In genomic region chr19:43608711-43609457, GRCm38 (mm10) we compare ENCODE assay signal across 21 mouse cellular contexts. TPM values are rescaled to one million over a fixed set of nuclear protein-coding genes. Genes with fewer than 3 reads are reported as not detected.
"Had no signal": no experiment of that assay in that cellular context is flagged by ENCODE, and none has a peak within 500 bp of the region (broad histone marks: within the 10 kb centered on the region; RNA-seq: fewer than 3 reads in every experiment).

No protein-coding gene starts in this region.

- ATAC-seq: inflammation-experienced regulatory T-cells, adult 6 months; liver, postnatal 0 days had no signal

- H3K9ac ChIP-seq: limb, embryonic 12.5 days; liver, embryonic 13.5 days; liver, postnatal 0 days; neural tube, embryonic 15.5 days had no signal

- H3K4me2 ChIP-seq: limb, embryonic 12.5 days; liver, embryonic 13.5 days; neural tube, embryonic 15.5 days had no signal

- H3K27ac ChIP-seq: limb, embryonic 12.5 days; liver, embryonic 13.5 days; midbrain, embryonic 10.5 days; neural tube, embryonic 15.5 days had no signal

- H3K4me3 ChIP-seq: limb, embryonic 12.5 days; liver, embryonic 13.5 days; midbrain, embryonic 10.5 days; myocyte; neural tube, embryonic 15.5 days had no signal

- DNase-seq: kidney, adult 8-10 months; kidney, postnatal 36 days; layer of hippocampus, adult 9-11 months; layer of hippocampus, postnatal 36 days; liver; liver, embryonic 13.5 days; liver, postnatal 0 days; lung, postnatal 36 days; right cerebral cortex, adult 18-20 months; right cerebral cortex, postnatal 25 days; thymus, postnatal 36 days had no signal

- H3K9me3 ChIP-seq: limb, embryonic 12.5 days; liver, embryonic 13.5 days; midbrain, embryonic 10.5 days; neural tube, embryonic 15.5 days had no signal

- H3K36me3 ChIP-seq: limb, embryonic 12.5 days; liver, embryonic 13.5 days; midbrain, embryonic 10.5 days; neural tube, embryonic 15.5 days had no signal

RNA-seq across cellular contexts. Expression of gene Nkx2-3, which starts 3.2 kb away (rescaled TPM):
- total RNA-seq: layer of hippocampus, adult 18-20 months; layer of hippocampus, postnatal 36 days; left cerebral cortex, adult 8-10 months; left cerebral cortex, postnatal 36 days had no signal
- polyA plus RNA-seq: inflammation-experienced regulatory T-cells, adult 6 months; limb, embryonic 12.5 days; lung, embryonic 16.5 days; myocyte; neural tube, embryonic 15.5 days; thymus, postnatal 0 days had no signal
